24 mouse cellular contexts compared by ENCODE assay signal in the genomic region with DNA sequence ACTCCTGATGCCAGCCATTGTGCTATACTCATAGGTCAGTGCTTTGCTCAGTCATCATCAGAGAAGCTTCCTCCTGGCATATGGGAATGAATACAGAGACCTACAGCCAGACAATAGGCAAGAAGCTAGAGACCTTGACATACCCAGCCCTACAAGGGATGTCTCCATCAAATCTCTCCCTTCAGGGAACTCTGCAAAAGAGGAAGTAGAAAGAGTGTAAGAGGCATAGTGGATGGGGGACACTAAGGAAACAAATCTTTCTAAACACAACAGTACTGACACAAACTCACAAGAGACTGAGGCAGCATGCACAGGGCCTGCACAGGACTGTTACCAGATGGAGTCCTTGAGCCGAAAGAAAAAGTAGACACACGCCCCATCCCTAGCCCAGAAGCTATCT.
"Had no signal": no experiment of that assay in that cellular context is flagged by ENCODE, and none has a peak within 500 bp of the region (broad histone marks: within the 10 kb centered on the region; RNA-seq: fewer than 3 reads in every experiment).

No protein-coding gene starts in this region.

- ATAC-seq: hindbrain, postnatal 0 days; intestine, embryonic 16.5 days had no signal

- H3K36me3 ChIP-seq: heart, embryonic 10.5 days; heart, embryonic 12.5 days; hindbrain, embryonic 13.5 days; hindbrain, embryonic 15.5 days; kidney, embryonic 15.5 days; limb, embryonic 10.5 days; limb, embryonic 12.5 days; liver, embryonic 13.5 days had no signal

- H3K9me3 ChIP-seq: heart, embryonic 10.5 days; heart, embryonic 12.5 days; hindbrain, embryonic 13.5 days; hindbrain, embryonic 15.5 days; kidney, embryonic 15.5 days; limb, embryonic 10.5 days; limb, embryonic 12.5 days; liver, embryonic 13.5 days had no signal

- H3K4me1 ChIP-seq: heart, embryonic 10.5 days; heart, embryonic 12.5 days; kidney, embryonic 15.5 days; limb, embryonic 10.5 days; liver, embryonic 13.5 days had no signal

- H3K27me3 ChIP-seq: heart, embryonic 12.5 days; hindbrain, embryonic 15.5 days; kidney, embryonic 15.5 days; liver, embryonic 13.5 days had no signal

- DNase-seq: gastrocnemius, adult 2 months; gastrocnemius, postnatal 10 days; gastrocnemius, postnatal 25 days; heart, adult 18-20 months; heart, postnatal 10 days; kidney, adult 11 months; kidney, adult 2 months; kidney, adult 9 months; kidney, postnatal 14 days; kidney, postnatal 36 days; layer of hippocampus, adult 9-11 months; layer of hippocampus, postnatal 36 days; liver; liver, embryonic 13.5 days had no signal

- H3K27ac ChIP-seq: gastrocnemius, adult 2 months; heart, embryonic 10.5 days; hindbrain, embryonic 13.5 days; hindbrain, embryonic 15.5 days; hindbrain, postnatal 0 days; kidney, embryonic 15.5 days; kidney, postnatal 0 days; limb, embryonic 10.5 days; limb, embryonic 12.5 days; liver, embryonic 13.5 days had no signal

- H3K4me3 ChIP-seq: gastrocnemius, adult 2 months; heart, embryonic 10.5 days; heart, embryonic 12.5 days; hindbrain, embryonic 13.5 days; hindbrain, embryonic 15.5 days; kidney, embryonic 15.5 days; limb, embryonic 10.5 days; limb, embryonic 12.5 days; liver, embryonic 13.5 days had no signal
